Mouse (Mus musculus): ENCODE data around the gene Kcnh7.
"Not testable (repeated sequence)": the region's sequence is repeated elsewhere in the genome, so short reads cannot be mapped to it uniquely, and the experiment has no call there.

Gene Kcnh7

DNA sequence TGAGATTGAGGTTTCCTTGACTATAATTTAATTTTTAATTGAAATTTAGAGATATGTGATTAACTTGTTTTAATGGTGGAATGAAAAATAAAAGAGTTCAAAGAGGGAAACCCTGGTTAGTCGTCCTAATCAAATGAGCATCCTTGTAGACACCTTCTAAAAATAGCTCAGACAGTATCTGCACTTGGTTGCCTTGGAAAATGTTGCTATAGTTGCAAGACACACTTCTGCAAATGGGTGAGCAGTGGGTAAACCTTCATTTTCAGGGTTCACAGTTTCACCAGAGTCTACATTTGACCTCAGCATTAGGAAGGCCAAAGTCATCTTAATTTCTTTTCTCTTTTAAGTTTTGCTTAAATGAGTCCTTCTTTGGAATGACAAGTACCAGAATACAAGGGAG, 465.7 kb downstream of the Kcnh7 start:
- DNase-seq (ENCODE audit: low spot score in 2 of 2), result no peak

- no peak for DNase-seq (ENCODE audit: low spot score in 2 of 2)
Measured at GRCm38 (mm10) chr2:62717270-62717669, 466.8 kb downstream of the Kcnh7 start.

- DNase-seq (ENCODE audit: low spot score in 2 of 2), result no peak
Measured at GRCm38 (mm10) chr2:62715260-62715659, 468.8 kb downstream of the Kcnh7 start.

DNA sequence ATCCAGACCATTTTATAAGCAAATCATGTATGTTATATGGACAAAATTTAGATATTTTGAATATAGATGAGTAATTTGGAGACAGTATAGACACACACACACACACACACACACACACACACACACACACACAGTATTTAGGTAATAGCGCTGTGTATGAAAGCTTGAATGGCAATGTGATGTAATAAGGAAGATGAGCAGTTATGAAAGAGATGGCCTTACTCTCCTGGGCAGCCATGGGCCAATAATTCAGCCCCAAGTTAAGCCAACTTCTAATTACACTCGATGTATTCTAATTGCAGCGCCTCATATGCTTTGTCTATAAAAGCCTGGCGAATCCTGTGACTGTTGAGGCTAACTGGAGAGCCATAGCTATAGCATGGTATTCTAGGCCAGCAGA, 469.7 kb downstream of the Kcnh7 start:
- not testable (repeated sequence) for DNase-seq (ENCODE audit: low spot score in 2 of 2)

GRCm38 (mm10) chr2:62709633-62710032, 474.5 kb downstream of the Kcnh7 start:
- DNase-seq (ENCODE audit: low spot score in 2 of 2), result no peak

GRCm38 (mm10) chr2:62706313-62706712, 477.8 kb downstream of the Kcnh7 start:
- no peak for DNase-seq (ENCODE audit: low spot score in 2 of 2)

DNA sequence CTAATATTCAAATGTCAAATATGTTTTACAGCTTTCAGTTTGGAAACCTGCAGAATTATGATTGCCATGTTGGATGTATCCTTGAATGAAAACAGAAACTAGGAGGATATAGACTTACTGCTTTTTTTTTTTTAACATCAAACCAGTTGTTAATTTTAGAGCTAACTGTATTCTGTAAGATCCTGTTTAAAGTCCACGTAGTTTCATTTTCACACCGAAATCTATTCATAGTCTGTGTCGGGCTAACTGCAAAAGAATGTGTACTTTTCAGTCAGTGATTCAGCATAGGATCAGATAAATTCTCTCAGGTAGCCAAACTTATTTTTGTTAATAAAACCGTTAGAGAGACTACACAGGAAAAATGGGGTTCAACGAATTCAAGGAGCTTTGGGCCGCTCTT, 498.2 kb downstream of the Kcnh7 start:
- no peak for DNase-seq (ENCODE audit: low spot score in 2 of 2)

- DNase-seq (ENCODE audit: low spot score in 2 of 2), result no peak
Measured at GRCm38 (mm10) chr2:62684989-62685595, 499.0 kb downstream of the Kcnh7 start.

DNA sequence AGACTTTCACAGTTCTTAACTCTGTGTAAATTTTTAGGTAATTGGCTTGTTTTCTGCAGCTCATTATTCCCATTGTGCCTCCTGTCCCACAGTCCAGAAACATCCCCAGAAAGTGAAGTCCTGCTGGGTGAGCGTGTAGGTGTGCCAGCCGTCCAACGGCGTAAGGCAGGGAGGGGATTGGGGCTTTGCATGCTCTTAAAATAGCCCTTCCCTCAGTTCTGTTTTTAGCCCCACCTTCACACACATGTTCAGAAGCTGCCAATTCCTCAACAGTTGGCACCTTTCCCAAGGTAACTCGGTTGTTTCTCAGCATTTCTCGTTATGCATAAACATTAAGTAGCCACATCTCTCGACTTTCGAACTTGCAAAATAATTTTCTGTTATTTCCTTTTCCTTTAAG, 502.4 kb downstream of the Kcnh7 start:
- DNase-seq (ENCODE audit: low spot score in 2 of 2), result peak; percentile 62 to 63

GRCm38 (mm10) chr2:62672788-62673187, 511.3 kb downstream of the Kcnh7 start:
- DNase-seq (ENCODE audit: low spot score in 2 of 2), result no peak

GRCm38 (mm10) chr2:62670767-62671166, 513.3 kb downstream of the Kcnh7 start:
- no peak for DNase-seq (ENCODE audit: low spot score in 2 of 2)

DNA sequence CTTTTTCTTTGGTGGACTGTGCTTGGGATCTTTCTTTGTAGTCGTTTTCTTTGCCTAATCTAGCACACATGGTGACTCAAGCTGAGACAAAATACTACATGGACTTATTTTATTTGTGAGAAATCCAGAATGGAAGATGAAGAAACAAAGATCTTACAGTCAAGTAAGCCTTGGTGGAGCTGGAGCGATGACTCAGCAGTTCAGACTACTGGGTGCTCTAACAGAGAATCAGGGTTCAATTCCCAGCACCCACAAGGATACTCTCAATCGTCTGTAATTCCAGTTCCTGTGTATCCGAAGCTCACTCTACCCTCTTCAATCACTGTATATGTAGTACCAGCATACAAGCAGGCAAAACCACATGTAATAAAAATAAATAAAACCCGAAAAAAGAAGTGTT, 513.8 kb downstream of the Kcnh7 start:
- no peak for DNase-seq (ENCODE audit: low spot score in 2 of 2)

GRCm38 (mm10) chr2:62669848-62670247, 514.2 kb downstream of the Kcnh7 start:
- no peak for DNase-seq (ENCODE audit: low spot score in 2 of 2)

DNA sequence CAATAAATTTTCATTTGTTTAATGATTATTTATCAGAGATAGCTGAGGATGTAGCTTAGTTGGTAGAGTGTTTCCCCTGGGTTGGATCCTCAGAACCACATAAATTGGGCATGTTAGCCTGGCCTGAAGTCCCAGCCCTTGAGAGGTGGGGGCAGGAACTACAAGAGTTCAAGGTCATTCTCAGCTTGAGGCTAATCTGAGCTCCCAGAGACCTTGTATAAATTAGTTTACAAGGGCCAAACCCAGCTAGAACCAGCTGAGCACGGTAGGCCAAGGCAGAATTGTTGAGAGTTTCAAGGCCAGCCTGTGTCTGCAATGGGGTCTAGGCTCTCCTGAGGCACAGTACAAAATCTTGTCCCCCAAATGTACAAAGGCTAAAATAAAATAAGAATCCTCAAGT, 518.6 kb downstream of the Kcnh7 start:
- DNase-seq (ENCODE audit: low spot score in 2 of 2), result no peak

GRCm38 (mm10) chr2:62664839-62665238, 519.2 kb downstream of the Kcnh7 start:
- DNase-seq (ENCODE audit: low spot score in 2 of 2), result no peak

- DNase-seq (ENCODE audit: low spot score in 2 of 2), result peak; percentile 82 to 84
Measured at GRCm38 (mm10) chr2:62664135-62664670, 519.9 kb downstream of the Kcnh7 start, which contains the start of gene Gca. Gene Gca (plus strand): TSS chr2:62664285.

DNA sequence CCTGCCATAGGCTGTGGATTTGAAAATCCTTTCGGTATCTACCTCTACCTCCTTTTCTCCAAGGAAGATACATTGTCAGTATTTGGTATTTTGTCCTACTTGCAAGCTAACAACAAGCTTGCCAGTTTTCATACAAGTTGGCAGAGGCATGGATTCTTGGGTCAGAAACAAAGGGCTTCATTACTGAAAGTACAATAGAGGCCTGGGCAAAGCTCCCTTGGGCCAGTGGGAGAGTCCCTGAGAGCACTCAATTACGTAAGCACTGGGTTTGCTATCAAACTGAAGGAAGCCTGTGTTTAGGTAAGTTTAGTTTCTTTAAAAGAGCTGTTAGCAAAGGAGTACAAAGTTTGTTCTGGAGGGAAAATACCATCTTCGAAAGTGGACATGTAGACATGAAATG, 521.5 kb downstream of the Kcnh7 start:
- no peak for DNase-seq (ENCODE audit: low spot score in 2 of 2)

GRCm38 (mm10) chr2:62660565-62660964, 523.5 kb downstream of the Kcnh7 start:
- DNase-seq (ENCODE audit: low spot score in 2 of 2), result no peak

DNA sequence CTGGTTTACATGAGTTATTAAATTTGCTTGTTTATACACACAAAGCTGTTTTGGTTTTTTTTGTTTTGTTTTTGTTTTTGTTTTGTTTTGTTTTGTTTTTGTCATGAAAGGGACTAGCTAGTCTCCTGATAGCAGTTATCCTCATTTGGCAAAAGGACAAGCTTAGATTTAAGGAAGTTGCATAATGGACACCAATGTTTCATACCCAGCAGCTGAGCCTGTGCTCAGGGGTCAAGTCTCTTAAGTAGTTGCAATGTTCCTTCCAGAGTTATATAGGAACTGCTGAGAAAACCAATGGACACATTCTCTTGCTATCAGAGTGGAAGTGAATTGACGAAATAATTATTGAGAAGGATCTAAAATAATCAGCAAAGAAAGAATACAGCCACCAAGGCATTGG, 528.0 kb downstream of the Kcnh7 start:
- no peak for DNase-seq (ENCODE audit: low spot score in 2 of 2)

- DNase-seq (ENCODE audit: low spot score in 2 of 2), result peak; percentile 86 to 88
Measured at GRCm38 (mm10) chr2:62654519-62655338, 529.4 kb downstream of the Kcnh7 start.

DNA sequence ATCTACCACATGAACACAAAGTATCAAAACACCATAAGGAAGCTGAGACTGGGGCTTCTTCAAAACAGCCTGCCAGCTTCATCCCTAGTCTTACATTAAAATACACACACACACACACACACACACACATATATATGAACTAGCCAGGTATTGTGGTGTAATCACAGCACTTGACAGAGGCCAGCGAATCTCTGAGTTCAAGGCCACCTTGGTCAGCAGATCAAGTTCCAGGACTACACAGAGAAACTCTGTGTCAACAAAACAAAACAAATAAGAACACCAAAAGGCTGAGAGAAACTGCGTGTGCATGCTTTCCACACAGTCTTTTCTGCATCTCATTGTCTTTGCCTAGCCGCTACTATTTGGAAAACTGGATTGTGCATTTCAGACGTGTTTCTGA, 531.6 kb downstream of the Kcnh7 start:
- DNase-seq (ENCODE audit: low spot score in 2 of 2), result no peak

DNA sequence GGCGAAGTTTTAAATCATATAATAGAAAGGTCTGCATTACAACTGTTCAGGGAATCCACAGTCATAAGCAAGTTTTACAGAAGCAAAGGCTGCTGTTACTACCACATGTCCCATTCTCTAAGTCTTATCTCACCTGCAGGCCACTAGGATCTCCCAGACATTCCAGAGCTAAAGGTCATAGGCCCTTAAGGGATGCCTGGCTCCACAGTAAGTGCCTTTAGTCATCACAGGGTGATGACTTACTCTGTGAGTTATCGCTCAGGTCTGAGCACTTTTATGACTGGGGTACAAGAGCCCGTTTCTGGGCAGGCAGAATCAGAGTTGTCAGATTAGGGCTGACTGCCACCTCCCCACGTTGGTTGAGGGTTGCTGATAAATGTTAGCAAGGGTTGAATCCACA, 532.2 kb downstream of the Kcnh7 start:
- no peak for DNase-seq (ENCODE audit: low spot score in 2 of 2)

GRCm38 (mm10) chr2:62646671-62647289, 537.3 kb downstream of the Kcnh7 start:
- no peak for DNase-seq (ENCODE audit: low spot score in 2 of 2)

Measured in right cerebral cortex, adult 2 months (tissue).